Mouse (Mus musculus) layer of hippocampus, postnatal 10 days (tissue): Measurements from ENCODE around the gene Gm11232. TPM values are rescaled to one million over a fixed set of nuclear protein-coding genes. Genes with fewer than 3 reads are reported as not detected.
A peak's percentile ranks its signal among the peaks of the same experiment; 100 is the strongest.

Experiments used
- DNase-seq, 2 experiments: peaks; one replicate each; pipeline ENCODE4 v3.0.0; 2021; ENCODE audit warnings: low spot score in 2 of 2
- long read RNA-seq: library from polyadenylated mRNA; stranded (forward); transcript quantifications from one replicate; pipeline ENCODE4 v2.0.0, GENCODE M21; 2023
- total RNA-seq, 2 experiments: library from RNA; stranded (reverse); gene quantifications; 2 replicates each; pipeline ENCODE4 v1.2.3; 2021

The Gm11232 gene
- total RNA-seq: not detected
- long read RNA-seq: 0 reads

GRCm38 (mm10) chr4:71757865-71758264 is at the start of gene Gm11232:
TSS of gene Gm11232 (minus strand) at chr4:71757965.
- no peak for DNase-seq

- no peak for DNase-seq
These were observed 48.3 kb upstream of the Gm11232 start for GRCm38 (mm10) chr4:71805977-71806534.

GRCm38 (mm10) chr4:71765529-71765928 is 7.8 kb upstream of the Gm11232 start:
- DNase-seq: no peak

GRCm38 (mm10) chr4:71765071-71765470 is 7.3 kb upstream of the Gm11232 start:
- peak; percentile 6 to 15 for DNase-seq

GRCm38 (mm10) chr4:71756441-71757221 is 1.1 kb downstream of the Gm11232 start:
- no peak for DNase-seq

- no peak for DNase-seq
These were observed 12.0 kb downstream of the Gm11232 start for GRCm38 (mm10) chr4:71745741-71746140.

GRCm38 (mm10) chr4:71736529-71736928 is 21.2 kb downstream of the Gm11232 start:
- no peak for DNase-seq

GRCm38 (mm10) chr4:71735261-71735660 is 22.5 kb downstream of the Gm11232 start:
- DNase-seq: no peak

GRCm38 (mm10) chr4:71729401-71729800 is 28.4 kb downstream of the Gm11232 start:
- no peak for DNase-seq

GRCm38 (mm10) chr4:71727611-71728010 is 30.2 kb downstream of the Gm11232 start:
- DNase-seq: no peak

- DNase-seq: no peak
These were observed 30.7 kb downstream of the Gm11232 start for GRCm38 (mm10) chr4:71727056-71727455.

- DNase-seq: no peak
These were observed 31.9 kb downstream of the Gm11232 start for GRCm38 (mm10) chr4:71725889-71726288.
